Mouse (Mus musculus) lung, embryonic 16.5 days (tissue): ENCODE measurements around the gene Fndc10. TPM values are rescaled to one million over a fixed set of nuclear protein-coding genes. Genes with fewer than 3 reads are reported as not detected.
"Not testable (repeated sequence)": the region's sequence is repeated elsewhere in the genome, so short reads cannot be mapped to it uniquely, and the experiment has no call there.

Experiments used
- ATAC-seq: fragments of 200-750 bp; cut with Nextera tagmentation; 2 replicates; pipeline ENCODE4 v1.8.0; 2017; ENCODE audit warnings: low read depth, mild to moderate bottlenecking, moderate library complexity
- H3K27ac ChIP-seq: fragments of 300-500 bp; sonication (generic); 2 replicates; pipeline ENCODE4 v1.5.1; 2014; ENCODE audit warnings: mild to moderate bottlenecking, control low read depth, low read length
- H3K27me3 ChIP-seq: fragments of 300-500 bp; sonication (generic); 2 replicates; pipeline ENCODE4 v1.6.1; 2014; ENCODE audit warnings: low read depth, low read length, mixed read lengths; ENCODE audit not compliant: control insufficient read depth, insufficient read depth
- H3K36me3 ChIP-seq: fragments of 300-500 bp; sonication (generic); 2 replicates; pipeline ENCODE4 v1.6.1; 2014; ENCODE audit warnings: low read length; ENCODE audit not compliant: control insufficient read depth, insufficient read depth
- H3K4me1 ChIP-seq: fragments of 300-500 bp; sonication (generic); replicated peaks from 2 replicates; pipeline ENCODE4 v1.6.1; 2014; ENCODE audit warnings: low read length, mixed read lengths; ENCODE audit not compliant: control insufficient read depth, insufficient read depth
- H3K4me2 ChIP-seq: fragments of 300-500 bp; sonication (generic); 2 replicates; pipeline ENCODE4 v1.6.1; 2014; ENCODE audit warnings: low read depth, low read length, control low read depth
- H3K4me3 ChIP-seq: fragments of 300-500 bp; sonication (generic); 2 replicates; pipeline ENCODE4 v1.5.1; 2014; ENCODE audit warnings: mild to moderate bottlenecking, low read length, control low read depth
- H3K9ac ChIP-seq: fragments of 300-500 bp; sonication (generic); 2 replicates; pipeline ENCODE4 v1.6.1; 2014; ENCODE audit warnings: low read length, control low read depth
- H3K9me3 ChIP-seq: fragments of 300-500 bp; sonication (generic); 2 replicates; pipeline ENCODE4 v1.6.1; 2016; ENCODE audit warnings: low read length; ENCODE audit not compliant: control insufficient read depth
- WGBS: fragments of 180-500 bp; shearing (Covaris S2); extraction: QIAGEN DNeasy Blood & Tissue Kit; methylation state at CpG from one replicate; pipeline ENCODE4 v1.1.7; 2014; 5-methylcytosine and 5-hydroxymethylcytosine counted together
- polyA plus RNA-seq: library from polyadenylated mRNA; unstranded; fragments of >200 nt; fragmentation: Nextera tagmentation; extraction: Ambion mirVana; gene quantifications from 2 replicates; pipeline ENCODE4 v1.2.1, GENCODE M21; 2015

Fndc10 gene
- polyA plus RNA-seq, result 1.3 and 1.4 TPM in 2 replicates

- no peak within 1 kb of the TSS for H3K27ac ChIP-seq
Measured at GRCm38 (mm10) chr4:155694111-155694481, at the start of gene Fndc10. TSS of gene Fndc10 (plus strand) at chr4:155694342.

GRCm38 (mm10) chr4:155645308-155645707, 48.8 kb upstream of the Fndc10 start, which contains the start of gene Gm10563:
TSS of gene Gm10563 (minus strand) at chr4:155645408.
- not testable (repeated sequence) for H3K4me2 ChIP-seq, H3K9me3 ChIP-seq, H3K4me1 ChIP-seq, H3K9ac ChIP-seq, H3K27ac ChIP-seq, ATAC-seq, H3K4me3 ChIP-seq, H3K27me3 ChIP-seq
- H3K36me3 ChIP-seq, result peaks cover 59% of the 10 kb centered on the region
- WGBS, result 95% methylated on average over 2 of the region's 2 CpGs

More at GRCm38 (mm10) chr4:155694111-155694481, at the start of gene Fndc10:
- Histone ChIP-seq H3K9ac (peak within 1 kb of the TSS; percentile 73), H3K4me1 (peaks cover 4% of the 10 kb centered on the region; the same call in 1 of the 2 replicates), H3K9me3 (no peaks in the 10 kb centered on the region), H3K27me3 (peaks cover 7% of the 10 kb centered on the region; the same call in 1 of the 2 replicates), H3K36me3 (no peaks in the 10 kb centered on the region), H3K4me2 (peak within 1 kb of the TSS; percentile 89), H3K4me3 (peak within 1 kb of the TSS; percentile 74)
- ATAC-seq, result peak; percentile 86
- WGBS, result under 1% methylated on average over 46 of the region's 47 CpGs

- Histone ChIP-seq H3K9me3 (no peaks in the 10 kb centered on the region), H3K4me3 (no peak overlapping the region), H3K9ac (no peak overlapping the region), H3K36me3 (peaks cover 61% of the 10 kb centered on the region), H3K27ac (no peak overlapping the region), H3K4me1 (no peaks in the 10 kb centered on the region; the same call in 1 of the 2 replicates), H3K4me2 (no peak overlapping the region), H3K27me3 (no peaks in the 10 kb centered on the region)
- 93% methylated on average over 5 of the region's 5 CpGs for WGBS
- no peak for ATAC-seq
Measured at GRCm38 (mm10) chr4:155645721-155646120, 48.4 kb upstream of the Fndc10 start.

- peaks cover 40% of the 10 kb centered on the region for H3K36me3 ChIP-seq
- no peak overlapping the region for H3K9ac ChIP-seq
Measured at GRCm38 (mm10) chr4:155649355-155649754, 44.8 kb upstream of the Fndc10 start.

GRCm38 (mm10) chr4:155651553-155652269, 42.4 kb upstream of the Fndc10 start:
- peaks cover 39% of the 10 kb centered on the region for H3K36me3 ChIP-seq
- peak overlapping the region; percentile 21 for H3K9ac ChIP-seq
- H3K4me3 ChIP-seq, result 0 out of 2 replicates have a peak overlapping the region, but pooled peaks have one; percentile 3
- peak overlapping the region; percentile 76 for H3K4me2 ChIP-seq
- H3K9me3 ChIP-seq, result no peaks in the 10 kb centered on the region
- H3K27me3 ChIP-seq, result peaks cover 11% of the 10 kb centered on the region
- 49% methylated on average over 15 of the region's 15 CpGs for WGBS
- peaks cover 41% of the 10 kb centered on the region for H3K4me1 ChIP-seq
- ATAC-seq, result peak; percentile 66
- peak overlapping the region; percentile 73 for H3K27ac ChIP-seq

More at GRCm38 (mm10) chr4:155649355-155649754, 44.8 kb upstream of the Fndc10 start:
- 83% methylated on average over 11 of the region's 11 CpGs for WGBS
- ATAC-seq, result no peak
- H3K4me3 ChIP-seq, result no peak overlapping the region
- no peak overlapping the region for H3K4me2 ChIP-seq
- peaks cover 10% of the 10 kb centered on the region; the same call in 1 of the 2 replicates for H3K27me3 ChIP-seq
- H3K9me3 ChIP-seq, result no peaks in the 10 kb centered on the region
- peaks cover 30% of the 10 kb centered on the region for H3K4me1 ChIP-seq
- no peak overlapping the region for H3K27ac ChIP-seq

GRCm38 (mm10) chr4:155652283-155653085, 41.7 kb upstream of the Fndc10 start:
- H3K4me3 ChIP-seq, result peak overlapping the region; percentile 54
- H3K4me2 ChIP-seq, result peak overlapping the region; percentile 76
- peak overlapping the region; percentile 38 for H3K27ac ChIP-seq
- H3K9me3 ChIP-seq, result no peaks in the 10 kb centered on the region
- peaks cover 38% of the 10 kb centered on the region for H3K36me3 ChIP-seq
- 20% methylated on average over 36 of the region's 36 CpGs for WGBS
- peaks cover 11% of the 10 kb centered on the region for H3K27me3 ChIP-seq
- peak overlapping the region; percentile 69 for H3K9ac ChIP-seq
- no peak for ATAC-seq
- peaks cover 41% of the 10 kb centered on the region for H3K4me1 ChIP-seq

- no peaks in the 10 kb centered on the region for H3K9me3 ChIP-seq
- peak within 1 kb of the TSS; percentile 38 for H3K27ac ChIP-seq
- ATAC-seq, result peak; percentile 72
- under 1% methylated on average over 33 of the region's 33 CpGs for WGBS
- H3K4me1 ChIP-seq, result peaks cover 41% of the 10 kb centered on the region
- H3K9ac ChIP-seq, result peak within 1 kb of the TSS; percentile 69
- H3K4me2 ChIP-seq, result peak within 1 kb of the TSS; percentile 76
- peaks cover 32% of the 10 kb centered on the region for H3K36me3 ChIP-seq
- H3K4me3 ChIP-seq, result peak within 1 kb of the TSS; percentile 54
- peaks cover 11% of the 10 kb centered on the region for H3K27me3 ChIP-seq
Measured at GRCm38 (mm10) chr4:155653086-155653450, 41.1 kb upstream of the Fndc10 start, which contains the start of gene Mmp23. TSS of gene Mmp23 (minus strand) at chr4:155653384.

- Histone ChIP-seq H3K36me3 (peaks cover 27% of the 10 kb centered on the region), H3K9ac (peak overlapping the region; percentile 69), H3K27ac (0 out of 2 replicates have a peak overlapping the region, but pooled peaks have one; percentile 10), H3K4me1 (peaks cover 41% of the 10 kb centered on the region), H3K4me3 (peak overlapping the region; percentile 54), H3K9me3 (no peaks in the 10 kb centered on the region), H3K4me2 (peak overlapping the region; percentile 76), H3K27me3 (peaks cover 11% of the 10 kb centered on the region)
- WGBS, result 2% methylated on average over 31 of the region's 31 CpGs
- peak; percentile 24 for ATAC-seq
Measured at GRCm38 (mm10) chr4:155653451-155654182, 40.5 kb upstream of the Fndc10 start.
